Mouse (Mus musculus) CH12.LX (cell line): ENCODE data around the gene Gm20390. TPM values are rescaled to one million over a fixed set of nuclear protein-coding genes. Genes with fewer than 3 reads are reported as not detected.

Experiments
- DNase-seq: peaks from one replicate; pipeline ENCODE4 v3.0.0-alpha.2; 2013; ENCODE audit errors: extremely low read depth
- H3K27ac ChIP-seq: 2 replicates; pipeline ENCODE4 v1.5.1; 2012; ENCODE audit warnings: low read depth, mild to moderate bottlenecking, control low read depth, moderate library complexity; ENCODE audit not compliant: insufficient read depth
- H3K27me3 ChIP-seq: replicated peaks from 2 replicates; pipeline ENCODE3; 2012; ENCODE audit warnings: inconsistent platforms
- H3K36me3 ChIP-seq, 2 experiments: replicated peaks in 1 of 2; 2 replicates each; pipeline versions ENCODE3 to v1.6.1; 2012; ENCODE audit warnings: inconsistent platforms in 1 of 2, low read length in 1 of 2, mild to moderate bottlenecking in 1 of 2, mixed read lengths in 1 of 2, moderate library complexity in 1 of 2; ENCODE audit not compliant: control insufficient read depth in 1 of 2, insufficient read depth in 1 of 2
- H3K4me1 ChIP-seq, 2 experiments: 2 replicates each; pipeline ENCODE4 v1.6.1; 2012; ENCODE audit warnings: inconsistent platforms in 1 of 2, moderate library complexity in 1 of 2; ENCODE audit not compliant: insufficient read depth in 2 of 2, control insufficient read depth in 1 of 2
- H3K4me2 ChIP-seq: 2 replicates; pipeline ENCODE4 v1.6.1; 2012; ENCODE audit warnings: low read depth, mild to moderate bottlenecking, control low read depth; ENCODE audit not compliant: poor library complexity, insufficient read depth, severe bottlenecking
- H3K4me3 ChIP-seq, 3 experiments: fragments of 150-350 bp in 1 of 3; sonication (generic) in 1 of 3; replicated peaks in 1 of 3; 2 replicates each; pipeline versions ENCODE3 to v1.5.1; 2011 to 2012; ENCODE audit warnings: low read depth in 2 of 3, low read length in 2 of 3, mild to moderate bottlenecking in 2 of 3, moderate library complexity in 2 of 3, control low read depth in 1 of 3, improper control_type of control experiment in 1 of 3, inconsistent platforms in 1 of 3, mixed read lengths in 1 of 3; ENCODE audit not compliant: poor library complexity in 1 of 3
- H3K79me2 ChIP-seq: replicated peaks from 2 replicates; pipeline ENCODE4 v1.6.1; 2012; ENCODE audit warnings: mild to moderate bottlenecking, moderate library complexity; ENCODE audit not compliant: control insufficient read depth, poor library complexity, insufficient read depth, severe bottlenecking; ENCODE audit errors: extremely low read depth
- H3K9ac ChIP-seq: 2 replicates; pipeline ENCODE4 v1.6.1; 2012; ENCODE audit warnings: low read depth, mild to moderate bottlenecking, control low read depth, moderate library complexity; ENCODE audit not compliant: insufficient read depth
- H3K9me3 ChIP-seq: replicated peaks from 2 replicates; pipeline ENCODE3; 2012; ENCODE audit warnings: low read length, inconsistent platforms, mixed read lengths
- BHLHE40 ChIP-seq: IDR thresholded peaks from 2 replicates; pipeline ENCODE4 v1.6.1; 2011; ENCODE audit warnings: mild to moderate bottlenecking, low read depth, low read length, improper control_type of control experiment
- ETS1 ChIP-seq: conservative IDR thresholded peaks from 2 replicates; pipeline ENCODE4 v1.6.1; 2012; ENCODE audit warnings: low read depth, mild to moderate bottlenecking, inconsistent platforms, low read length, improper control_type of control experiment, moderate library complexity
- GABPA ChIP-seq: IDR thresholded peaks from 2 replicates; pipeline ENCODE4 v1.6.1; 2012; ENCODE audit warnings: low read depth, low read length, improper control_type of control experiment, inconsistent platforms; ENCODE audit not compliant: insufficient replicate concordance
- JUN ChIP-seq: IDR thresholded peaks from 2 replicates; pipeline ENCODE4 v1.6.1; 2011; ENCODE audit warnings: low read depth, mild to moderate bottlenecking, low read length, improper control_type of control experiment, moderate library complexity; ENCODE audit not compliant: insufficient read depth
- KAT2A ChIP-seq: IDR thresholded peaks from 2 replicates; pipeline ENCODE4 v1.6.1; 2012; ENCODE audit warnings: low read length, improper control_type of control experiment, inconsistent platforms; ENCODE audit not compliant: insufficient replicate concordance
- MAFK ChIP-seq: IDR thresholded peaks from 2 replicates; pipeline ENCODE4 v1.6.1; 2011; ENCODE audit warnings: low read length, improper control_type of control experiment; ENCODE audit not compliant: insufficient replicate concordance
- MAX ChIP-seq: IDR thresholded peaks from 2 replicates; pipeline ENCODE4 v1.6.1; 2011; ENCODE audit warnings: low read length, improper control_type of control experiment
- NRF1 ChIP-seq: IDR thresholded peaks from 2 replicates; pipeline ENCODE4 v1.6.1; 2014; ENCODE audit warnings: low read depth, mild to moderate bottlenecking, inconsistent platforms, low read length, improper control_type of control experiment, moderate library complexity
- POLR2A ChIP-seq: IDR thresholded peaks from 2 replicates; pipeline ENCODE4 v1.6.1; 2011; ENCODE audit warnings: low read depth, mild to moderate bottlenecking, improper control_type of control experiment, low read length
- SIN3A ChIP-seq: IDR thresholded peaks from 2 replicates; pipeline ENCODE4 v1.6.1; 2012; ENCODE audit warnings: low read length, improper control_type of control experiment, inconsistent platforms
- UBTF ChIP-seq: IDR thresholded peaks from 2 replicates; pipeline ENCODE4 v1.6.1; 2012; ENCODE audit warnings: low read depth, mild to moderate bottlenecking, inconsistent platforms, low read length, improper control_type of control experiment, moderate library complexity
- USF2 ChIP-seq: conservative IDR thresholded peaks from 2 replicates; pipeline ENCODE4 v1.6.1; 2011; ENCODE audit warnings: low read depth, low read length, improper control_type of control experiment
- dilution Hi-C: fragments of 300-500 bp; cut with MboI; formaldehyde crosslinking; loops from 2 replicates; pipeline ENCODE4 v1.14.3; 2020; ENCODE audit warnings: low sequenced_read_pairs; ENCODE audit not compliant: extremely low pct_unique_long_range_greater_than_20kb, extremely low pct_ligation_motif_present
- in situ Hi-C: fragments of 300-500 bp; cut with MboI; formaldehyde crosslinking; loops from 3 replicates; pipeline ENCODE4 v1.14.3; 2019; ENCODE audit warnings: low sequenced_read_pairs, low pct_ligation_motif_present, low pct_unique_long_range_greater_than_20kb, mixed read lengths
- polyA plus RNA-seq: library from polyadenylated mRNA; unstranded; fragments of >175 nt; gene quantifications from 2 replicates; pipeline ENCODE4 v1.2.1, GENCODE M21; 2012; ENCODE audit warnings: low read depth; ENCODE audit not compliant: insufficient read length
- total RNA-seq, 2 experiments: library from RNA; depleted of rRNA; stranded (reverse); fragments of 300-350 nt in 1 of 2; fragments of >200 nt in 1 of 2; gene quantifications; 2 replicates each; pipeline ENCODE4 v1.2.3; 2012 to 2014

The Gm20390 gene
- total and polyA plus RNA-seq, 3 experiments, result 136 to 717 (median 691) TPM

DNA sequence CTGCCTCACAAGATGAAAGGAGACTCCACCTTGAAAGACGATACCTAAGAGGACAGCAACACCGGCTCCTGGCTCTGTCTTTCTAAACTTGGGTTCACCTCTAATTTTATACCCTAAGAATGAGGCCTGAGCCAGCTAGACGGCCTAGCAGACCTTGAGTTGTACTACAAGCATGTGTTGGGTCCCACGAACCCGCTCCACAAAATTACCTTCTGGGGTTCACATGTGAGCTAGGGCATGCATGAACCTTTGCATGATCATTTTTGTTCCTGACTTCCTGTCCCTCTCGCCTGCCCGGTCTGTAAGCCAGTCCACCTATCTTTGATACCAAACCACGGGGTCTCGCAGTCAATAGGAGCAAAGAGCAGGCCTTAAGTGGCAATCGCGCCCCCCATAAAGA, 712 bp downstream of the Gm20390 start:
- H3K79me2 ChIP-seq, result peaks cover 49% of the 10 kb centered on the region
- no peaks in the 10 kb centered on the region for H3K9me3 ChIP-seq
- TF ChIP-seq BHLHE40, result 0 out of 2 replicates have a peak, but pooled peaks have one; percentile 41
- no peak for TF ChIP-seq NRF1
- no peak for TF ChIP-seq USF2
- no peak for TF ChIP-seq JUN
- no peak; the same call in 1 of the 2 replicates for TF ChIP-seq UBTF
- dilution Hi-C loops (no loop called here), in situ Hi-C loops (loop anchor here (10.0 to 25.0 kb wide), 2 partner anchors 107 to 295 kb away; no protein-coding TSS in a partner anchor)
- peaks cover 31 to 37% of the 10 kb centered on the region in 2 experiments for H3K36me3 ChIP-seq
- H3K9ac ChIP-seq, result peak overlapping the region; percentile 76
- no peaks in the 10 kb centered on the region for H3K27me3 ChIP-seq
- peak overlapping the region; percentile 75 to 96 (median 83) for H3K4me3 ChIP-seq
- H3K4me2 ChIP-seq, result peak overlapping the region; percentile 53
- H3K27ac ChIP-seq, result peak overlapping the region; percentile 79
- no peak for DNase-seq
- peaks cover 5 to 37% of the 10 kb centered on the region in 2 experiments for H3K4me1 ChIP-seq

DNA sequence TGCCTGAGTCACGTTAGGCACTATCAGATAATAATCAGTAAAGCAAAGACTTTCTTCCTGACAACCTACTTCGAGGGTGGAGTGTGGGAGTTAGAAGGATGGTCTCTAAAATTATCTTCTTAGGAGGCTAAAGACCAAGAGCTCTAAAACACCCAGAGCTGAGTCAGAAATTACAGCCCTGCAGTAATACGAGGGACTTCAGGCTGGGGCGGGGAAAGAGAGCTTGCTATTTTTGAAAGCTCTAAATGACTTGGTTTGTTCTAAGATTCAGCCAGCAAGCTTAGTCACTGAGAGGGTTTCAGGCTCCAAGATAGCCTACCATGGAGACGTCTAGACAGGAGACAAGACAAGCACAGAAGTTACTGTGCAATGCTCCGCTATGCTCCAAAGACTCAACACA, 2.7 kb downstream of the Gm20390 start:
- H3K27ac ChIP-seq, result no peak overlapping the region; the same call in 1 of the 2 replicates
- in situ Hi-C loops, result loop anchor here (10.0 to 25.0 kb wide), 2 partner anchors 109 to 297 kb away; no protein-coding TSS in a partner anchor
- no peak overlapping the region for H3K9ac ChIP-seq
- H3K4me2 ChIP-seq, result no peak overlapping the region
- peaks cover 46 to 55% of the 10 kb centered on the region in 2 experiments for H3K36me3 ChIP-seq
- dilution Hi-C loops, result no loop called here
- H3K4me1 ChIP-seq, result peaks cover 5 to 37% of the 10 kb centered on the region in 2 experiments
- peaks cover 49% of the 10 kb centered on the region for H3K79me2 ChIP-seq
- no peaks in the 10 kb centered on the region for H3K9me3 ChIP-seq
- no peaks in the 10 kb centered on the region for H3K27me3 ChIP-seq
- no peak overlapping the region for H3K4me3 ChIP-seq
- no peak for TF ChIP-seq ETS1
- TF ChIP-seq KAT2A, result no peak
- TF ChIP-seq GABPA, result no peak
- no peak for TF ChIP-seq SIN3A
- TF ChIP-seq MAFK, result no peak
- DNase-seq, result no peak

DNA sequence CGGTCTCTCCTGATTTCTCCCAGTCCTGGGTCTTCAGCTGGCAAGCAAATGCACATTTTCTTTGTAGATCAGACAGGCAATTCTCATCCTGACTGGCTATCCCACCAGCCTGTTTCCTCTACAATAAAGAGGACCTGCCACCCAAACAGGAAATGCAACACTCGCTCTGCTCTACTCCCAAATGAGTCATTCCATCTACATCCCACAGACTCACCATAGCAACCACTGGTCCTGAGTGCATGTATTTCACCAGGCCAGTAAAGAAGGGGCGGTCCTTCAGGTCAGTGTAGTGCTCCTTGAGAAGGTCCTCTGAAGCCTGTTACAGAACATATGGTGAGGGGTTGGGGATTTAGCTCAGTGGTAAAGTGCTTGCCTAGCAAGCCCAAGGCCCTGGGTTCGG, 5.1 kb downstream of the Gm20390 start:
- no peak overlapping the region for H3K4me2 ChIP-seq
- no peak overlapping the region for H3K9ac ChIP-seq
- no peak for DNase-seq
- dilution Hi-C loops, result no loop called here
- H3K9me3 ChIP-seq, result no peaks in the 10 kb centered on the region
- peaks cover 46% of the 10 kb centered on the region for H3K79me2 ChIP-seq
- H3K36me3 ChIP-seq, result peaks cover 67 to 78% of the 10 kb centered on the region in 2 experiments
- no peak overlapping the region for H3K27ac ChIP-seq
- TF ChIP-seq MAX (no peak), POLR2A (peak; percentile 17; the same call in 1 of the 2 replicates)
- H3K4me1 ChIP-seq, result peaks cover 3 to 27% of the 10 kb centered on the region in 2 experiments
- no peaks in the 10 kb centered on the region for H3K27me3 ChIP-seq
- no peak overlapping the region for H3K4me3 ChIP-seq
- in situ Hi-C loops, result loop anchor here (10.0 to 25.0 kb wide), 2 partner anchors 112 to 299 kb away; no protein-coding TSS in a partner anchor
